Mouse (Mus musculus): ENCODE measurements around the gene B020031M17Rik.
"Not testable (repeated sequence)": the region's sequence is repeated elsewhere in the genome, so short reads cannot be mapped to it uniquely, and the experiment has no call there.

Gene B020031M17Rik

DNA sequence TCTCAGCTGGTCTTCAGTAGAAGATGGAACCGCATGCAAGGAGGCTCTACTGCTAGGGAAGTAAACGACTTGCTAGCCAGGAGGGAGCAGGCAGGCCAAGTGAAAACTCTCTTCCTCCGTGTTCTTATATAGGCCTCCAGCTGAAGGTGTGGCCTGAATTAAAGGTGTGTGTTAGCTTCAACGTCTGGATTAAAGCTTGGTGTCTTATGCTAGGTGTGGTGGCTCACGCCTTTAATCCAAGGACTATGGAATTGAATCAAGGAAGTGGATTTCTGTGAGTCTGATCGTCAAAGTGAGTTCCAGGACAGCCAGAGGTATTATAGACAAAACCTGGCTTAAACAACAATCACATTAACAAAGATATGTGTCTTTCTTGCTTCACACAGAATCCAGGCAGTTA, at the start of gene B020031M17Rik:
Gene B020031M17Rik (minus strand): TSS at position 101 of the 400 bp plus-strand sequence.
- DNase-seq (ENCODE audit: low read depth, low spot score): not testable (repeated sequence)

- not testable (repeated sequence) for DNase-seq (ENCODE audit: low read depth, low spot score)
These were observed 48.6 kb upstream of the B020031M17Rik start for GRCm38 (mm10) chr13:119999215-119999614.

DNA sequence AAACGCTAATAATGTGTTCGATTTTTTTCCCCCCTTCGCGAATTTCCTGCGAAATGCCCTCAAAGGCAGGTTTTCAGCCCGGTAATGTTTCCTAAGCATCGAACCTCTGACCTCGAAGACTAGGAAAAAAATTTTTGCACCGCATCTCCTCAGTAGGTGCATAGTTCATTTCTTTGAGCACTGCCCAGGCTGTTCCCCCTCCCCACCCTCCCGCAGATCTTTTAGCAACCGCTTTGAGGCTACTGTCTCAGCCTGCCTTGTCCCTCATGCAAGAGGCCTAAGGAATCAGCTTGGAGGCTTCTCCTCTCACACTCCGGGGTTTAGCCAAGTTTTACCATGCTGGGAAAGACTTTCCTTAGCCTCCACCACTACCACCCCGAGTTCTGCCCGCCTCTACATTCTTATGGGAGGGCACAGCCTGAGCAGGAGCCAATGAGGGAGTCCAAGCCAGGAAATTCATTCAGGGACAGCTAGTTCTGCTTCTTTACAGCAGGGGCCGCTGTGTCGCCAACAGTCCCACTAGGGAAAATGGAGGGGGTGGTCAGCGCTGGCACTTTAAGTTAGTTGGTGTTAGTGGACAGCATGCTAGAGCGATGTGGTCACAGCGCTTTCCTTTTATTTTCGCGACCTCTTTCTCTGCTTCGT, 48.0 kb upstream of the B020031M17Rik start:
- DNase-seq (ENCODE audit: low read depth, low spot score): not testable (repeated sequence)

DNA sequence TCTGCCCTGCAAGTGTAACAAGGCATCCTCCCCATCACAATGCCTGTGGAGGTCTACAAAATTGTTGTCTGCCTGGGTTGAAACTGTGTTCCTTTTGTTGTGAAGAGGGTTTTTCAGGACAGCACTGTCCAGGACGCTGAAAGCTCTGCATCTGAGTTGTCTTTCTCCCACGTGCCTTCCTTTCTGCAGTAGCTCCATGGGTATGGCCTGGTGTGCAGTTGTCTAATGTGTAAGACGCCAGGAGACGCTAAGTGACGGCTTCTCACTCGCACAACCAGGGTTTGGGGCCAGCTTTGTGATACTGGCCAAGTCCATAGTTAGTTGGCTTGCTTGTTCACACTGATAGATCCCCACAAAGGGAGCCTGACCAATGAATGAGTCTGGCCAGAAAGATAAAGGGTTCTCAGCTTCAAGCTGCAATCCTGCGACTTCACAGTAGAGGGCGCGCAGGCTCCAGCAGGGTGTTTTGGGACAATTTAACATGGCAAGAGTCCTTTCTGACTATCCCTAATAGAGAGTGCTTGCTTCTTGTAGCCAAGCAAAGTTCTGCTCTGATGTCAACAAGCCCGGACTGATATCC, 41.4 kb upstream of the B020031M17Rik start:
- DNase-seq (ENCODE audit: low read depth, low spot score): not testable (repeated sequence)

GRCm38 (mm10) chr13:119991264-119991663, 40.7 kb upstream of the B020031M17Rik start:
- not testable (repeated sequence) for DNase-seq (ENCODE audit: low read depth, low spot score)

DNA sequence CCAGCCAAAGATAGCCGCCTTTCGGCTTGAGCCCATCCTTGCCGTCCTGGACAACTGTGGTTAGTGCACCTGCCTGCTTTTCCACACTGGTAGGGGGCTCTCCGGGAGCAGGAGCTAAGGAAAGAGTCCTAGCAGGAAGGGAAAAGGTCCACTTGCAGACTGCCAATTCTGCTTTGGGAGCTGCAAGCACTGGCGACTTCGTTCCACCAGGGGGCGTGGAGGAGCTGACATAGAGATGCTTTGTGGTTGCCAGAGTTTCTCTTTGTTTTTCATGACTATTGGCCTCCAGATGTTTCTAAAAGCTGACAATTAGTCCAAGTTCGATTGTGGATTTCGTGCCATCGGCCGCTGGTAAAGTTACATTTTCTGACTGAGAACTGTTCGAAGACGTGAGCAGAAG, 18.6 kb upstream of the B020031M17Rik start:
- DNase-seq (ENCODE audit: low read depth, low spot score): not testable (repeated sequence)

DNA sequence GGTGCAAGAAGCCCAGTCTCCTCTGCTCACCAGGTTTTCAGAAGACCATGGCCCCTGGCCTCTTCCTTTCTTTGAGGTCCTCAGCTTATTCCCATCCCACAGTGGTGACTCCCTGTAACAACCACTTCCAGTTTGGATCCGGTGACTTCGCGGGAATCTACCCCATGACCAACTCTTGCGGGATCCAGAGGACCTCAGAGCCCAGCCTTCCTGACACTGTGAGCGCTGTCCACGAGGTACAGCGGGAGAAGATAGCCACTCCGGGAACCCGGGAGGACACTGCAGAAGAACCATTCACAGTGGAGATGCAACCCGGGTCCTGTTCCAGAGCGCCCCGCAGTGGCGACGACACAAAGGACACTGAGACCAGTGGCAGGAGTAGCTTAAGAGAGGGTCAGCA, 17.6 kb upstream of the B020031M17Rik start:
- not testable (repeated sequence) for DNase-seq (ENCODE audit: low read depth, low spot score)

DNA sequence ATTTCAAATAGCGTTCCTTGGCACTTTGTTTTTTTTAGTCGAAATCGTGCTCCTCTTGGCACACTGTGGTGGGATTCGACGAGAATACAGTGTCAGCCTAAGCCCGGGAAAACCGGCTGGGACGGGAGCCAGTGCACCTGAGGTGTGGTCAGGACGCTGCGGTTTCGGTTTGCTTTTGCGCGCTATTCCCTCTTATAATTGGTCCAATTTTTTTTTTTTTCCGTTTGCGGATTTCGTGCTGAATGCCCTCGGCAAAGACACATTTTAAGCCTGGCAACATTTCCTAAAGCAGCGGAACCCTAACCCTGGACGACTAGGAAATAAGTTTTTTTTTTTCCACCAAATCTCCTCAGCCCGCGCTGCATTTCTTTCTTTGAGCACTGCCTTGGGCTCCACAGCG, 15.4 kb upstream of the B020031M17Rik start:
- DNase-seq (ENCODE audit: low read depth, low spot score): not testable (repeated sequence)

DNA sequence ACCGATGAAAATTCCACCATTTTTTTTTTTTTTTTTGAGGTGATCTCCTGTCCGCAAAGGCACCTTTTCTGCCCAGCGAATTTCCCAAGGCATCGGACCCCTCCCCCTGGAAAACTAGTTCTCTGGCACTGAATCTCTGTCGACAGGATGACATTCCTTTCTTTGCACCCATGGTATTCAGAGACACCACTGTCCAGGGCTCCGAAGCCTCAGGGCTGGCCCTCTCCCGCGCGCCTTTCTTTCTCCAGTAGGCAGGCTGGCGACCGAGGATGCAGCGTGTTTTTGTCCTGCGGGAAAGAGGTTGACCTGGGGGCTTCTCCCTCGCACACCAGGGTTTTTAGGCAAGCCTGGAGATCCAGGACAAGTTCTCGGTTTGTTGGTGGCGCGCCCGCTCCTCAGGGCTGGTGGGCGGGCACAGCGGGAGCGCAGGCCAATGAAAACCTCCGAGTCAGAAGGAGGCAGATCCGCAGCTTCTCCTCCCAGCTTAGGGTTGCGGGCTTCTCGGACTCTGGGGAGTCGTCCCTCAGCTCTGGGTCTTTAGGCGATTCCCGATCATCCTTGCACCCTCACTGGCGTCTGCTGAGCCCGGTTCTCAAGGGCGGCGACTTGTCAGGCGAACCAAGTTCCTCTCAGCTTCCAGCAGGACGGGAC, 14.8 kb upstream of the B020031M17Rik start:
- not testable (repeated sequence) for DNase-seq (ENCODE audit: low read depth, low spot score)

- not testable (repeated sequence) for DNase-seq (ENCODE audit: low read depth, low spot score)
These were observed 12.2 kb upstream of the B020031M17Rik start for GRCm38 (mm10) chr13:119962856-119963255.

GRCm38 (mm10) chr13:119955567-119955966, 5.0 kb upstream of the B020031M17Rik start:
- DNase-seq (ENCODE audit: low read depth, low spot score): not testable (repeated sequence)

GRCm38 (mm10) chr13:119955089-119955488, 4.5 kb upstream of the B020031M17Rik start:
- not testable (repeated sequence) for DNase-seq (ENCODE audit: low read depth, low spot score)

DNA sequence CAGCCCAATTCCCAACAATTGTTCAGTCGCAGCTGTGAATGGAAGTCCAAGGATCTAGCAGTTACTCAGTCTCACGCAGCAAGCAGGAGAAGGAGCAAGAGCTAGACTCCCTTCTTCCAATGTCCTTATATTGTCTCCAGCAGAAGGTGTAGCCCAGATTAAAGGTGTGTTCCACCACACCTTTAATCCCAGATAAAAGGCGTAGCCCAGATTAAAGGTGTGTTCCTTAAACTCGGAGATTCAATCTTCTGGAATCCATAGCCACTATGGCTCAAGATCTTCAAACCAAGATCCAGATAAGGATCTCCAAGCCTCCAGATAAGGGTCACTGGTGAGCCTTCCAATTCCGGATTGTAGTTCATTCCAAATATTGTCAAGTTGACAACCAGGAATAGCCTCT, 21.4 kb downstream of the B020031M17Rik start, which contains the start of gene Gm21761:
Gene Gm21761 (minus strand): TSS at position 101 of the 400 bp plus-strand sequence.
- DNase-seq (ENCODE audit: low read depth, low spot score): not testable (repeated sequence)

- not testable (repeated sequence) for DNase-seq (ENCODE audit: low read depth, low spot score)
These were observed 25.8 kb downstream of the B020031M17Rik start for GRCm38 (mm10) chr13:119924597-119925340.

- not testable (repeated sequence) for DNase-seq (ENCODE audit: low read depth, low spot score)
These were observed 33.5 kb downstream of the B020031M17Rik start for GRCm38 (mm10) chr13:119916966-119917722.

DNA sequence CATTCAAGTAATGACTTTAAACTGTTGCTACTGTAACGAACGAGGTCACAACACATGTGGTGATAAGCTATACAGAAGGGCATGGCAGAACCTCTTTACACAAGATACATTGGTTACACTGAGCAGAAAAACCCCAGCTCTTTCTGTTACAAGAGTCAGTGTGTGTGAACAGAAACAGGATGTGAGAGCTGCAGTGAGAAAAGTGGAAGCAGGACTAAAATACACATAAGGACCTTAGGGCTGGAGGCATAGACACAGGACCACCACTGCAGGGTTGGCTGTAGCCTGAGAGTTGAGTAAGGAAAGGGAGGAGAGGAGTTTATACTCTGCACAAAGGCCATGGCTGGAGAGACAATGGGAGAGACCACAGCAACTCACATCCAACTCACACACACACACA, 34.2 kb downstream of the B020031M17Rik start:
- DNase-seq (ENCODE audit: low read depth, low spot score): not testable (repeated sequence)

Measured in mesoderm, embryonic 11.5 days (tissue).